Mouse (Mus musculus): Measurements from ENCODE around the gene Fcer1g. TPM values are rescaled to one million over a fixed set of nuclear protein-coding genes. Genes with fewer than 3 reads are reported as not detected.

Gene Fcer1g
- polyA plus RNA-seq, 1 experiment = 16.5 TPM

- no peak for TF ChIP-seq CTCF (IDR thresholded peaks at IDR 0.05; ENCODE audit: borderline replicate concordance, extremely low read depth, insufficient read depth, insufficient read length)
- TF ChIP-seq POLR2A (IDR thresholded peaks at IDR 0.05; ENCODE audit: borderline replicate concordance, extremely low read depth, insufficient read depth, insufficient read length, poor library complexity, severe bottlenecking) = no peak
- no peak for DNase-seq (ENCODE audit: low read depth)
Measured at GRCm38 (mm10) chr1:171263666-171264461, 29.7 kb upstream of the Fcer1g start.

DNA sequence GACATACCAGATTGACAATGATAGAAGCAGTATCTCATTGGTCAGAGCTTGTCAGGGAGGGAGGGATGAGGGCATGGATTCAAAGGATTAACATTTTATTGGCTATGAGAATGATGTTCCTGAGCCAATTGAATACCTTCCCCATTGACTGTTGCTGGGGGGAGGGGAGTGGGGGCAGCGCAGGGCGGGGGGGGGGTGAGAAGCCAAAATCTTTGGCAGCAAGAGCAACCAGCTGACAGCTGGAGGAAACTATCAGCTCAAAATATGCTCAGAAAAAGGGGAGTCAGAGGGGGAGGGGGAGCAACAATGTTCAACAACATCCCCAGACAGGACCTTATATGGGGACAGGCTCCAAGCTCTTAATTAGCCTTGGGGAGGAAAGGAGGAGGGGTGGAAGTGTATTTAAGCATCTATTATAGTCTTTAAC, 29.0 kb upstream of the Fcer1g start:
- peak; percentile 96 for DNase-seq (ENCODE audit: low read depth)
- no peak for TF ChIP-seq CTCF (IDR thresholded peaks at IDR 0.05; ENCODE audit: borderline replicate concordance, extremely low read depth, insufficient read depth, insufficient read length)
- no peak for TF ChIP-seq POLR2A (IDR thresholded peaks at IDR 0.05; ENCODE audit: borderline replicate concordance, extremely low read depth, insufficient read depth, insufficient read length, poor library complexity, severe bottlenecking)

DNA sequence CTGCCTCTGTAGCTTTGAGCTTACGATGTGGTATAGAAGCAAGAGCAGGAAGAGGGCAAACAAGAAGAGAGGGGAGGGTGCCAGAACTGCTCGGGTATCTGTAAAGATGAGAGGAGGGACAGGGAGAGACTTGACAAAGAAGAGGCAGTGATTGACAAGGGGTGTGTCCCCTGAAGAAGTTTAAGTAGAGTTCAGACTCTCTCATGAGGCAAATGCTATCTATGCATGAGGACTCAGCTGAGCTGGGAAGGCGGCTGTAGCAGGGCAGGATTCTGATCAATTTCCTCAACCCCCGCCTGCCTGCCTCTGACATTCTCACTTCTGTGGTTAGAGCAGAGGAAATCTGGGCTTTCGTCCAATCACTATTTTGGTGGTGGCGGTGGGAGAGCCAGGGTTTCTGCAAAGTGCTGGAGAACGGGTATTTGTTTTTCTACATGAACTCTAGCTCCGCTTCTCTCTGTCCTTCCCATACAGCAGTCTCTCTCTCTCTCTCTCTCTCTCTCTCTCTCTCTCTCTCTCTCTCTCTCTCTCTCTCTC, 28.5 kb upstream of the Fcer1g start:
- TF ChIP-seq POLR2A (IDR thresholded peaks at IDR 0.05; ENCODE audit: borderline replicate concordance, extremely low read depth, insufficient read depth, insufficient read length, poor library complexity, severe bottlenecking) = no peak
- TF ChIP-seq CTCF (IDR thresholded peaks at IDR 0.05; ENCODE audit: borderline replicate concordance, extremely low read depth, insufficient read depth, insufficient read length) = no peak
- peak; percentile 94 for DNase-seq (ENCODE audit: low read depth)

DNA sequence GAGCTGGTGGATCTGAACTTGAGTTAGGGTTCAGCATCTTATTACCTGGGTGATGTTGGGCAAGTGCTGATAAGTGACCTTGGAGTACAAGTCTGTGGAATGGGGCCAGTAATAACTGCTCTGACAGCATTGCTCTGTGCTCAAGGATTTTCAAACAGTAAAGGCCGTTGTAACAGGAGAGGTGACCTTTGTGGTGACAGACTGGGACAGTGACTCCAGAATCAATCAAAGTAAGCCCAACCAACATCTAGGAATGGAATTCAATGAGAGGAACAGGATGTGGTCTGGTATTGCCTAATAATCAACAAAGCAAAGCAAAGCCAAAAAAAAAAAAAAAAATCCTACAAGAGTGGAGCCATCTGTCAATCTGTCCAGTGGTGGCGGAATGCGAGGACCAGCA, 26.2 kb upstream of the Fcer1g start:
- DNase-seq (ENCODE audit: low read depth) = no peak
- TF ChIP-seq CTCF (IDR thresholded peaks at IDR 0.05; ENCODE audit: borderline replicate concordance, extremely low read depth, insufficient read depth, insufficient read length) (no peak), POLR2A (IDR thresholded peaks at IDR 0.05; ENCODE audit: borderline replicate concordance, extremely low read depth, insufficient read depth, insufficient read length, poor library complexity, severe bottlenecking) (no peak)

GRCm38 (mm10) chr1:171258921-171259320, 24.8 kb upstream of the Fcer1g start:
- no peak for TF ChIP-seq POLR2A (IDR thresholded peaks at IDR 0.05; ENCODE audit: borderline replicate concordance, extremely low read depth, insufficient read depth, insufficient read length, poor library complexity, severe bottlenecking)
- TF ChIP-seq CTCF (IDR thresholded peaks at IDR 0.05; ENCODE audit: borderline replicate concordance, extremely low read depth, insufficient read depth, insufficient read length) = no peak
- DNase-seq (ENCODE audit: low read depth) = no peak

- DNase-seq (ENCODE audit: low read depth) = no peak
- TF ChIP-seq CTCF (IDR thresholded peaks at IDR 0.05; ENCODE audit: borderline replicate concordance, extremely low read depth, insufficient read depth, insufficient read length) = no peak
- TF ChIP-seq POLR2A (IDR thresholded peaks at IDR 0.05; ENCODE audit: borderline replicate concordance, extremely low read depth, insufficient read depth, insufficient read length, poor library complexity, severe bottlenecking) = no peak
Measured at GRCm38 (mm10) chr1:171257781-171258180, 23.6 kb upstream of the Fcer1g start.

- no peak for TF ChIP-seq POLR2A (IDR thresholded peaks at IDR 0.05; ENCODE audit: borderline replicate concordance, extremely low read depth, insufficient read depth, insufficient read length, poor library complexity, severe bottlenecking)
- TF ChIP-seq CTCF (IDR thresholded peaks at IDR 0.05; ENCODE audit: borderline replicate concordance, extremely low read depth, insufficient read depth, insufficient read length) = peak; percentile 82
- peak; percentile 77 for DNase-seq (ENCODE audit: low read depth)
Measured at GRCm38 (mm10) chr1:171256937-171257548, 22.9 kb upstream of the Fcer1g start.

- no peak for TF ChIP-seq POLR2A (IDR thresholded peaks at IDR 0.05; ENCODE audit: borderline replicate concordance, extremely low read depth, insufficient read depth, insufficient read length, poor library complexity, severe bottlenecking)
- TF ChIP-seq CTCF (IDR thresholded peaks at IDR 0.05; ENCODE audit: borderline replicate concordance, extremely low read depth, insufficient read depth, insufficient read length) = no peak
- DNase-seq (ENCODE audit: low read depth) = no peak
Measured at GRCm38 (mm10) chr1:171256095-171256818, 22.1 kb upstream of the Fcer1g start.

GRCm38 (mm10) chr1:171252415-171252814, 18.2 kb upstream of the Fcer1g start:
- TF ChIP-seq POLR2A (IDR thresholded peaks at IDR 0.05; ENCODE audit: borderline replicate concordance, extremely low read depth, insufficient read depth, insufficient read length, poor library complexity, severe bottlenecking) = no peak
- TF ChIP-seq CTCF (IDR thresholded peaks at IDR 0.05; ENCODE audit: borderline replicate concordance, extremely low read depth, insufficient read depth, insufficient read length) = no peak
- DNase-seq (ENCODE audit: low read depth) = peak; percentile 46

DNA sequence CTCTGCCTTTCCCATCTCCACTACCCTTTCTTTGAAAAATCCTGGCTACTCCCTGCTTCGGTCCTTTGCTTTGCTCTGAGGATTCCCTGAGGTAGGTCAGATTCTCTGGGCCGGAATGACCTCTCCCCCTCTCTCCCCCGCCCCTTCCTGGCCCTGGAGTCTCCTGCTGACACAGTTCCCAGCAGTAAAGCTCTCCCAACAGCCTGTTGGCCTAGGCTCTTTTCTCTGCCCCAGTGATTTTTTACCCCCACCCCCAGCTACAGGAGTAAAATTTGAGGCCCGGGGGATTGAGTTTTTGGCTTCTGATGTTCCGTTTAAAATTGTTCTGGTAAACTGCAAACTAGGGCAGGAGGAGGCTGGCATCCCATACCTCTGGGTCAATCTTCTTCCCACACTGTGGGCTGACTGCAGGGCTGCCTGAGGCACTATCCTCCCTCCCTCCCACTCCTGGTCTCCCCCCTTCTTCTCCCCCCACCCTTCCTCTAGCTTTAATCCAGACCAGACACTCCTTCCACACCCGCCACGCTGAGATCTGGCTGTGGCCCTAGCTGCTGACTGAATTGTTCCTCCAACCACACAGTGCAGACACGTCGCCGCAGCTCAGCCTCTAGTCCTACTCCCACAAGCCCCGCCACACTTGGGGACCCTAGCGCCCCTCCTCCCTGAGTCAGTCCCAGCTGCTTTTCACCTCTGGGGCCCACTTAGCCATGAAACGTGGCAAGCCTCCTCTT, 17.6 kb upstream of the Fcer1g start:
- DNase-seq (ENCODE audit: low read depth) = peak; percentile 63
- no peak for TF ChIP-seq POLR2A (IDR thresholded peaks at IDR 0.05; ENCODE audit: borderline replicate concordance, extremely low read depth, insufficient read depth, insufficient read length, poor library complexity, severe bottlenecking)
- no peak for TF ChIP-seq CTCF (IDR thresholded peaks at IDR 0.05; ENCODE audit: borderline replicate concordance, extremely low read depth, insufficient read depth, insufficient read length)
